Mouse (Mus musculus) frontal cortex, postnatal 36 days (tissue): Measurements from ENCODE around the gene Rnf114.

Source experiments
- DNase-seq, 2 experiments: peaks; one replicate each; pipeline ENCODE4 v3.0.0; 2022; ENCODE audit warnings: low spot score in 2 of 2

Gene Rnf114

DNA sequence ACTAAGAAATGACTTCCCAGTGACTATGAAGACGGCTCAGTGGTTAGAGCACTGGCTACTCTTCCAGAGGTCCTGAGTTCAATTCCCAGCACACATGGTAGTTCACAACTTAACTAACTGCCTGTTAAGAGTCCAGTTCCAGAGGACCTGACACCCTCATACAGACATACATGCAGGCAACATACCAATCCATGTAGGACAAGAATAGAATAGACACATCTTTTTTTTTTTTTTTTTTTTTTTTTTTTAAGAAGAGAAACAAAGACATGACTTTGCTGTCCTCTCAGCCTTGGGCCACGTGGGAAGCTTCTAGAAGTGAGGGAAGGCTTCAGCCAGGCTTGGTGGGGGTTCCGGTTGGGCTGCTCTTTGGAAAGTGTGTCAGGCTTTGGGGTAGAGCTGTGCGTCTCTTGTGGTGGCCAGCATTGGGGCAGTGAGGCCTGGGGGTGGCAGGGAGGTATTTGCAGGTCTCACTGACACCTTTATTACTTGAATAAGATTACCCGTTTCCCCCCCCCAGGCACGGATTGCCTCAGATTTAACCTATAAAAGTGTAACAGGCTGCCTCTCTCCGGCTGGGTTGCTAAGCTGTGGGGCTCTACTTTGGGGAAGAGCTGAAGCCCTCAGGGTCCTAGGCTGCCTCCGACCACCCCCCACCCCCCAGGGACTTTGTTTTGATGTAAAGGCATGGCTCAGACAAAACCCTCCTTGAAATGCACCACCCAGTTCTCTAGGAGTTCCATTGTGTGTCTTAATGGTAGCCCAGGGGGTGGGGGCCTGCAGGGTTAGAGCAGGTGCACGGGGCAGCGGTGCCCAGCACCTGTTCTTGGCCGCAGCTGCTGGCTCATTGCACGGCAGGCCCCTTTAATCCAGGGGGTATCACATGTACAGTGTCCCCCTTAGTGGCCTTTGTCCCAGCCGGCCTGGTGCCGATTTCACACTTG, 47.4 kb downstream of the Rnf114 start:
- DNase-seq, result no peak

GRCm38 (mm10) chr2:167540477-167541110, 48.1 kb downstream of the Rnf114 start:
- DNase-seq, result no peak

GRCm38 (mm10) chr2:167541324-167541723, 48.9 kb downstream of the Rnf114 start:
- no peak for DNase-seq

DNA sequence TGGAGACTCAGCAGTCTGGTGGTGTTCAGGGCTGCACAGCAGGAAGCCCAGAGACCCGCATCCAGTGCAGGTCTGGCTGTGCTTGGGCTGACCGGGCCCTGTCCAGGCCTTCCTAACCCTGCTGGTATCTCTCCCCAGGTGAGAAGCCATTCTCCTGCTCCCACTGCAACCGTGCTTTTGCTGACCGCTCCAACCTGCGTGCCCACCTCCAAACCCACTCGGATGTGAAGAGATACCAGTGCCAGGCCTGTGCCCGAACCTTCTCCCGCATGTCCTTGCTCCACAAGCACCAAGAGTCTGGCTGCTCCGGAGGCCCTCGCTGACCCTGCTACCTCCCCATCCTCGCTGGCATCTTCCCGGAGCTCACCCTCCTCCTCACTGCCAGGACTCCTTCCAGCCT, 49.3 kb downstream of the Rnf114 start:
- DNase-seq, result no peak

GRCm38 (mm10) chr2:167542361-167542760, 49.9 kb downstream of the Rnf114 start:
- DNase-seq, result no peak

- no peak for DNase-seq
Observed at GRCm38 (mm10) chr2:167543121-167544003, 50.9 kb downstream of the Rnf114 start.

- DNase-seq, result no peak
Observed at GRCm38 (mm10) chr2:167544004-167544356, 51.5 kb downstream of the Rnf114 start.

DNA sequence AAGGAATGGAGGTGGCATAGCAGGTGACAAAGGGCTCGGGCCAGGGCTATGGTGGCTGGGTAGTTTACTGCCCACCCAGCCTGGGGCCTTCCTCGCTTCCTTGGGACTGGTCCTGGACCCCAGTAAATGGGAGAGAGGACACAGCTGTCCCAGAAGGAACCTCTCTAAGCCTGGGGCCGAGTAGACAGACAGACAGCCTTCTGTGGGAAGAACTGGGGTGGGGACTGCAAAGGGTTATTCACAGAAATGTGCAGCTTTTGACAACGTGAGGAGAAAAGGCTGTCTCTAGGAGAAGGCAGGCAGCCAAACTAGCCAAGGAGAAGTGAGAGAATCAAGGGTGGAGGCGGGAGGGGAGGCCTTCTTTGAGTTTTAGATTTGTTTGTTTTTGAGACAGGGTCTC, 52.0 kb downstream of the Rnf114 start:
- DNase-seq, result no peak

- DNase-seq, result no peak
Observed at GRCm38 (mm10) chr2:167546447-167547195, 54.2 kb downstream of the Rnf114 start.

DNA sequence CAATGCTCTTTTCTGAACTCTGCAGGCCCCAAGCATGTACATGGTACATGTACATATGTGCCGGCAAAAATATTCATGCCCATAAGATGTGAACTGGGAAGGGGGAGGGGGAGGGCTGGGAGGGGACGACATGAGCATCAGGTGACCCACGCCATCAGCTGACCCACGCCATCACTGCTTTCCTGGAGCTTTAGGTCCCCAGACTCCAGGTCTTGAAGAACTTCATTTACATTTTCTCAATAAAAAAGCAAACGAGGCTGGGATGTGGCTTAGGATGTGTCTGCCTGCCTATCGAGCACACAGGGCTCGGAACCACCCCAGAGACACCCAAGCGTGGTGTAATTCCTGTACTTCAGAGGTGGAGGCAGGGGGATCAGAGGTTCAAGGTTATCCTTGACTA, 55.0 kb downstream of the Rnf114 start:
- no peak for DNase-seq

DNA sequence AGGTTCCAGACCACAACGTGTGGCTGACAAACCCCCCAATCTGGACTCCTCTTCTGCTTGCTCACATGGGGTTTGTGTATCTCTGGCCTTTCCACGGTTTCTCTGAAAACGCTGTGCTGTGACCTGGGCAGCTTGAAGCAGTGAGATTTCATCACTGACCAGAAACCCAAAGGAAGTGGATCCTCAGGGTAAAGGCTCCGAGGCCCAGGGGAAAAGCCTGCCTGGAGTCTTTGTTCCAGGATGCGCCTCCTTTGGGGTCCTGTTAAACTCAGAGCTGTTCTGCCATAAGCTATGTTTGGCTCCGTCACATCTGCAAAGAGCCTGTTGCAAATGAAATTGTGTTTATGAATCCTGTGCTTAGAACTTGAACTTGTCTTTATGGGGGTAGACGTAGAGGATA, 56.5 kb downstream of the Rnf114 start:
- DNase-seq, result no peak

GRCm38 (mm10) chr2:167550341-167550854, 58.0 kb downstream of the Rnf114 start:
- DNase-seq, result no peak

GRCm38 (mm10) chr2:167551342-167551920, 59.0 kb downstream of the Rnf114 start:
- DNase-seq, result no peak

- no peak for DNase-seq
Observed at GRCm38 (mm10) chr2:167552292-167552691, 59.8 kb downstream of the Rnf114 start.

DNA sequence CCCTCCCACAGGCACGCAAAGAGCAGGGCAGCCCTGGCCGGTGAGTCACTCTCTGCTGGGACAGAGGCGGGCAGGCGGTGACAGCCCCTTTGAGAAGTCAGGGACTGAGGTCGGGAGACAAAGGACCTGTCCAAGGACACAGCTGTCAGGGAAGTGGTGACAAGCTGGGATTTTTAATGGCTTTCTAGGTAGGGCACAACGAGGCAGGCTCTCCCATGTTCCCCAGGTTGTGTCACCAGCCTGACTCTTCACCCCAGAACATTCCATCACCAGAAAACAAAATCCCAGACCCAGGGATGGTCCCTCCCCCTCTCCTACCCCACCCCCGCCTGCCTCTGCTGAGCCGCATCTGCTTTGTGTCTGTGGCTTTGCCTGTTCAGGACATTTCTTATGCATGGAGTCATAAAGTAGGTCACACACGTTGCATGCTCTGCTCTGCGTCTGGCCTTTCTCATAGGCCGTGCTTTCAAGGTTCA, 60.5 kb downstream of the Rnf114 start:
- DNase-seq, result no peak

GRCm38 (mm10) chr2:167555766-167556165, 63.3 kb downstream of the Rnf114 start:
- no peak for DNase-seq

- no peak for DNase-seq
Observed at GRCm38 (mm10) chr2:167559413-167559812, 67.0 kb downstream of the Rnf114 start.

GRCm38 (mm10) chr2:167562101-167562500, 69.7 kb downstream of the Rnf114 start:
- DNase-seq, result no peak

GRCm38 (mm10) chr2:167563035-167563434, 70.6 kb downstream of the Rnf114 start:
- DNase-seq, result no peak

- DNase-seq, result no peak
Observed at GRCm38 (mm10) chr2:167563703-167564102, 71.3 kb downstream of the Rnf114 start.
